Mouse (Mus musculus) heart, postnatal 14 days (tissue): ENCODE measurements at regions not wholly inside any gene's neighbourhood (a gene's known extent, or its start where the extent isn't known, plus 50 kb on each side); places are given as distances from the start of the nearest gene placed in this dataset.
A peak's percentile ranks its signal among the peaks of the same experiment; 100 is the strongest.

Experiments
- DNase-seq, 2 experiments: peaks; one replicate each; pipeline ENCODE4 v3.0.0; 2021 to 2022
- intact Hi-C: fragments of 180-260 bp; cut with DNase I; formaldehyde crosslinking; loops from one replicate; pipeline ENCODE4 v1.15.1; 2025

- intact Hi-C loops, result no loop called here
- DNase-seq, result no peak
Measured at GRCm38 (mm10) chr10:112863808-112864207, 65.0 kb downstream of the Atxn7l3b start.

- DNase-seq, result no peak
- intact Hi-C loops, result no loop called here
Measured at GRCm38 (mm10) chr10:112863375-112863774, 65.4 kb downstream of the Atxn7l3b start.

DNA sequence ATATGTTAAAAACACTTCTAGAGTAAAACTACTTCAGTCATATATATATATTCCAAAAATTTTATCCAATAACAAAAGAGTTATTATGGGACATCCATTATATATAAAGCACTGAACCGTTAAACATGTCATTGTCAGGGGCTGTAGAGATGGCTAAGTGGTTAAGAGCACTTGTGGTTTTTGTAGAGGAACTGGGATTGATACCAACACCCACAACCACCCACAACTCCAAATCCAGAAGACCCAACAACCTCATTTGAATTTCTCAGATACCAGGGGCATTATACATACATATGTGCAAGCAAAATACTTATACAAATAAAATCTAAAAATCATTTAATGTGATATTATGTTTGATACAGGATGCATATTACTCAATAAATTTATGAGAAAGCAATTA, 76.8 kb downstream of the Atxn7l3b start:
- intact Hi-C loops, result no loop called here

DNA sequence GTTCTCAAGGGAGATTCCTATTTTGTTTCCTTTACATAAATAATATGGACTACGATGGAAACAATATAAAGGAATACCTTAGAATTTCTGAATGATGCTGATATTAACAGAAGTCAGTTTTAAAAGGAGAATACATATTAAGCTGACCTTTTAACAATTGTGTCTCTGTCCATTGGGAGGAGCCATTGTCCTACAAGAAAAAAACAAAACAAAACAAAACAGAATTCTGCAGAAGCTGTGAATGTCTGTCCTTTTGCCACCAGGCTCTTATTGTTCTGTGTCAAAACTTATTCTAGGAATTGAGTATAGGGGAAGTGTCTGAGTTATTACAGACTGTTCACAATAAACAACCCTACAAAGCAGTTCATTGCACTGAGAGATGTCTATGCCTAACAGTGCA, 82.6 kb downstream of the Atxn7l3b start:
- intact Hi-C loops, result no loop called here
- no peak for DNase-seq

More for the DNA sequence above, 76.8 kb downstream of the Atxn7l3b start:
- no peak for DNase-seq

DNA sequence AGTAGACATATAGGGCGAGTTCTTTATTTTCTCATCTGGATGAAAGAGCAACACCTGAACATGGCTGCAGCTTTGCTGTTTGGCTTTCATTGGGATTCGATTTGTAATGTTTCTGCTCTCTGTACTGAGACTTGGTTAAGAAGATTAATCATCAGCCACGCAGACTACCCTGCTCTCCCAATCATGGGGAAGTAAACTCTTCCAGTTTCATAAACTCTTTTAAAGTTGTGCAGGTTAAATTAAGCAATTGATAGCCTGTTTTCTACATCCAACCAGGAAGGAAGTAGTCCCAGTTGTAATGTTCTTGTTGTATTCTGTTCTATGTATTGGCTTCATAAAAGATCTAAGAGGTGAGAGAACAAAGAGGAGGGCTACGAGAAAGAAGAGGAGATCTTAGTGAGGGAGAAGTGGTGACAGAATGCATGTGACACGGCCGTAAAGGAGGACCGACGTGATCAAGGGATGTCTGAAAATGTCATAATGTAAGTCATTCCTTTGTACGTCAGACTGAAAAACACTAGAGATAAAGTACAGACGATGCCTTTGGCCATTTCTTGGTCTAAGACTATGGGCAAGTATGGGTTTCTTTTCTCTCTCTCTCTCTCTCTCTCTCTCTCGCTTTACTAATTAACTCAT, 91.3 kb downstream of the Atxn7l3b start:
- intact Hi-C loops, result no loop called here
- no peak for DNase-seq

GRCm38 (mm10) chr10:112835970-112836369, 92.8 kb downstream of the Atxn7l3b start:
- no peak for DNase-seq
- intact Hi-C loops, result no loop called here

DNA sequence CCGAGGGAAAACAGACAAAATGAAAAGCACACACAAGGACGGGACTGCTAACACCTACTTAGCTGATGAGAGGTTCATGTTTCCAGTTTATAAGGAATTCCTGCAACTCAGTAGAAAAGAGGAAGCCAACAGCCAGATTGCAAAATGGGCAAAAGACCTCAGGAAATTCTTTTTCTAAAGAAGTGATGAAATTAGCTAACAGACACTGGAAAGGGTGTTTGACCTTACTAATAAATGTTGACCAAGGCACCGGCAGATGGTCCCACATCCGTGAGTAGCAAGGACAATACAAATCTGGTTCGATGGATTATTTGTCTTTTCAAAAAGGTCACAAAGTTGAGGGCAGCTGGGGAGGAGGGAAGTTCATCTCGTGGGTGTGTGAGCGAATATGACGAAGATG, 93.3 kb downstream of the Atxn7l3b start:
- intact Hi-C loops, result no loop called here
- DNase-seq, result no peak

GRCm38 (mm10) chr10:112810181-112810580, 118.6 kb downstream of the Atxn7l3b start:
- intact Hi-C loops, result no loop called here
- DNase-seq, result no peak

- intact Hi-C loops, result loop anchor here (5.0 kb wide), 1 partner anchor 601 kb away; no protein-coding TSS in a partner anchor
- DNase-seq, result no peak
Measured at GRCm38 (mm10) chr10:112803557-112803956, 125.2 kb downstream of the Atxn7l3b start.

DNA sequence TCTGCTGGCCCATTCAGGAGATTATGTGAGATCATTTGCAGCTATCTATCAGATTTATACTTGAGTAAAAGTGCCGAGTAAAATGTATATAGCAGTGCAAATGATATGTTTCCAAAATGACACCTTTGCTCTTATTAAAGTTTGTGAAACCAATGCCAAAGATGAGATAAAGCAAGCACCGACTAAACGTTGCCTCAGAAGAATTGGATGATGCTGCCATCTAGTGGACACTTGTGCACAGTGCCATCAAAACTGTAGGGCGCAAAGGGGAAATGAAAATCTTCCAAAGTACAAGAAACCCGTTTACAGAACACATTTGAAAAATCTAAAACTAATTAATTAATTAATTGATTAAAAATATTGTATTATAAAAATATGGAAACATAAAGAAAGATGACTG, 127.2 kb downstream of the Atxn7l3b start:
- DNase-seq, result peak; percentile 4 to 28
- intact Hi-C loops, result loop anchor here (5.0 kb wide), 1 partner anchor 599 kb away; no protein-coding TSS in a partner anchor

DNA sequence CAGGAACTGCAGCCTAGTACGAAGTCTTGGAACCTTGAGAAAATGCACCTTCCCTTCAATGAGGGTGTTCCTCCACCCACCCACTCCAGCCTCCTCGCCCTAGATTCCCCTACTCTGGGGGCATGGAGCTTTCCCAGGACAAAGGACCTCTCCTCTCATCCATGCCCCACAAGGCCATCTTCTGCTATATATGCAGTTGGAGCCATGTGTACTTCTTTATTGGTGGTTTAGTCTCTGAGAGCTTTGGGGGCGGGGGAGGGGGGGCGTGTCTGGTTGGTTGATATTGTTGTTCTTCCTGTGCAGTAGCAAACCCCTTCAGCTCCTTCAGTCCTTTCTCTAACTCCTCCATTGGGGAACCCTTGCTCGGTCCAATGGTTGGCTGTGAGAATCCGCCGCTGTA, 130.2 kb downstream of the Atxn7l3b start:
- intact Hi-C loops, result no loop called here
- DNase-seq, result no peak

- no peak for DNase-seq
- intact Hi-C loops, result no loop called here
Measured at GRCm38 (mm10) chr10:112798090-112798489, 130.7 kb downstream of the Atxn7l3b start.

- no peak for DNase-seq
- intact Hi-C loops, result no loop called here
Measured at GRCm38 (mm10) chr10:112795938-112796337, 132.9 kb downstream of the Atxn7l3b start.

DNA sequence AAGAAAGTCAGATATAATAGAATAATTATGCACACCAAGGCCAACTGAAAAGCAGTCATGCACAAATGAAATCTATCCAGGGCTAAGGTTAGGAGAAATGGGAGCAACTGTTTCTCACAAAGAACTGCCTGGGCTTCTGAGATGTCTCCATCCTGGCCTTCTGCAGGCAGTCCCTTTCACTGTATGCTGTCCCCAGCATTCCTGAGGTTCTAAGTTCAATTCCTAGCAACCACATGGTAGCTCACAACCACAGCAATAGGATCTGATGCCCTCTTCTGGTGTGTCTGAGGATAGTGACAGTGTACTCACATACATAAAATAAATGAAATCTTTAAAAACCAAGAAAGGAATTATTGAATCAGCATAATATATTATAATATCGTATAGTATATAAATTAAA, 133.3 kb downstream of the Atxn7l3b start:
- intact Hi-C loops, result no loop called here
- DNase-seq, result no peak

- intact Hi-C loops, result no loop called here
- no peak for DNase-seq
Measured at GRCm38 (mm10) chr10:112788236-112788635, 140.6 kb downstream of the Atxn7l3b start.

- DNase-seq, result no peak
- intact Hi-C loops, result no loop called here
Measured at GRCm38 (mm10) chr10:112774262-112774661, 154.5 kb downstream of the Atxn7l3b start.

- no peak for DNase-seq
- intact Hi-C loops, result no loop called here
Measured at GRCm38 (mm10) chr10:112746683-112747082, 182.1 kb downstream of the Atxn7l3b start.

DNA sequence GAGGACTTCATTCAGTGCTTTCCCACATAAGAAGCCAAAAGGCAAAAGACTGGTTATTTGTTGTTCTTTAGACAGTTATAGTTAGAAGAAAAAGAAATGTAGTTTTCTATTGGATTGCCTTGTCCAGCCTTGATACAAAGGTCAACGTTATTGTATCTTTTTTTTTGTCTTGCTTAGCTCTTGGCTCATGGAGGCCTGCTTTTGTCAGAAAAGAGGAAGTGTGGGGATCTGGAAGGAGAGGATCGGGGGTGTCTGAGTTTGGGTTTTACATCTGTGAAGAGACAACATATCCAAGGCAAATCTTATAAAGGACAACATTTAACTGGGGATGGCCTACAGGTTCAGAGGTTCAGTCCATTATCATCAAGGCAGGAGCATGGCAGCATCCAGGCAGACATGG, 185.3 kb downstream of the Atxn7l3b start:
- intact Hi-C loops, result no loop called here
- DNase-seq, result no peak

- intact Hi-C loops, result no loop called here
- DNase-seq, result no peak
Measured at GRCm38 (mm10) chr10:112742123-112742522, 186.7 kb downstream of the Atxn7l3b start.
